Comparison of ENCODE assay signal across 8 mouse cellular contexts in genomic region chr1:74393010-74393409, GRCm38 (mm10). TPM values are rescaled to one million over a fixed set of nuclear protein-coding genes. Genes with fewer than 3 reads are reported as not detected.
DNase-seq lines count a peak whose midpoint lies in the region; ATAC-seq and TF ChIP-seq lines count a peak whose summit lies in the region.

No protein-coding gene starts in this region.

- no peak for TF ChIP-seq POLR2A in thymus, adult 2 months (IDR thresholded peaks at IDR 0.05; ENCODE audit: control insufficient read depth, extremely low read depth, insufficient read depth, low read length, poor library complexity)

- 53% methylated on average over 7 of the region's 7 CpGs for WGBS in thymus, adult 2 months
- WGBS in limb, embryonic 15.5 days: 38% methylated on average over 7 of the region's 7 CpGs

- H3K9ac ChIP-seq in limb, embryonic 15.5 days: peak overlapping the region; percentile 95

- ATAC-seq in limb, embryonic 15.5 days (ENCODE audit: insufficient number of reproducible peaks, low FRiP score, low TSS enrichment, low read depth): no peak
- ATAC-seq in CD4-positive, CD25-positive, alpha-beta regulatory T cell, adult 4 months: no peak

- peaks cover 37% of the 10 kb centered on the region for H3K4me1 ChIP-seq in thymus, adult 2 months (replicated peaks; ENCODE audit: control insufficient read depth, insufficient read depth, low read length)
- H3K4me1 ChIP-seq in limb, embryonic 15.5 days: peaks cover 66% of the 10 kb centered on the region

- H3K27ac ChIP-seq in thymus, adult 2 months (ENCODE audit: control insufficient read depth, insufficient read depth, low read length): no peak overlapping the region; the same call in 1 of the 2 replicates
- peak overlapping the region; percentile 99 for H3K27ac ChIP-seq in limb, embryonic 15.5 days

- peak overlapping the region; percentile 74 for H3K4me2 ChIP-seq in limb, embryonic 15.5 days

- H3K27me3 ChIP-seq in thymus, adult 2 months (ENCODE audit: control insufficient read depth, insufficient read depth, low read length): no peaks in the 10 kb centered on the region
- no peaks in the 10 kb centered on the region for H3K27me3 ChIP-seq in limb, embryonic 15.5 days

- H3K36me3 ChIP-seq in thymus, adult 2 months (ENCODE audit: control insufficient read depth, insufficient read depth, low read length): peaks cover 7% of the 10 kb centered on the region
- H3K36me3 ChIP-seq in limb, embryonic 15.5 days: peaks cover 24% of the 10 kb centered on the region

- peak overlapping the region; percentile 82; the same call in 1 of the 2 replicates for H3K4me3 ChIP-seq in thymus, adult 2 months (ENCODE audit: control insufficient read depth, insufficient read depth, low read length)
- peak overlapping the region; percentile 95 for H3K4me3 ChIP-seq in limb, embryonic 15.5 days

- TF ChIP-seq CTCF in thymus, adult 2 months (IDR thresholded peaks at IDR 0.05; ENCODE audit: borderline replicate concordance, control insufficient read depth, extremely low read depth, insufficient read depth, low read length, poor library complexity): no peak; the same call in 1 of the 2 replicates

- DNase-seq in cerebellum, adult 11-12 months: peak; percentile 65
- DNase-seq in cerebellum, adult 11 months: no peak
- no peak for DNase-seq in thymus, adult 2 months
- no peak for DNase-seq in thymus, postnatal 36 days
- DNase-seq in left cerebral cortex, adult 11 months (ENCODE audit: low spot score): no peak
- no peak for DNase-seq in gastrocnemius, adult 8-10 months (ENCODE audit: low spot score in 2 of 2)

- no peaks in the 10 kb centered on the region for H3K9me3 ChIP-seq in limb, embryonic 15.5 days

RNA-seq across cellular contexts. Expression of gene Ctdsp1, which starts 1.7 kb away (rescaled TPM):
- 201 and 203 TPM in 2 replicates for polyA plus RNA-seq in thymus, adult 2 months (2012; rRNA removed)
- polyA plus RNA-seq in limb, embryonic 15.5 days (2015; fragmentation: Nextera tagmentation; extraction: Ambion mirVana): 82.4 and 85.4 TPM in 2 replicates
- 10 to 100 TPM; 39.8 to 48.3 TPM for polyA plus RNA-seq in CD4-positive, CD25-positive, alpha-beta regulatory T cell, adult 4 months (2017; shearing (Covaris generic))
- total RNA-seq in gastrocnemius, adult 8-10 months (2022): 100 to 1,000 TPM; 105 to 110 (median 107) TPM

RNA-seq across cellular contexts. Expression of gene Vil1, which starts 16.2 kb away (rescaled TPM):
- 0.74 and 1.0 TPM in 2 replicates for polyA plus RNA-seq in thymus, adult 2 months (2012; rRNA removed)
- 0.15 and 0.20 TPM in 2 replicates for polyA plus RNA-seq in limb, embryonic 15.5 days (2015; fragmentation: Nextera tagmentation; extraction: Ambion mirVana)
- polyA plus RNA-seq in CD4-positive, CD25-positive, alpha-beta regulatory T cell, adult 4 months (2017; shearing (Covaris generic)): under 1 TPM; 0.23 to 0.33 TPM
- not detected for total RNA-seq in gastrocnemius, adult 8-10 months (2022)

RNA-seq across cellular contexts. Expression of gene Slc11a1, which starts 18.0 kb away (rescaled TPM):
- polyA plus RNA-seq in thymus, adult 2 months (2012; rRNA removed): 46.3 and 48.7 TPM in 2 replicates
- 3.4 and 4.4 TPM in 2 replicates for polyA plus RNA-seq in limb, embryonic 15.5 days (2015; fragmentation: Nextera tagmentation; extraction: Ambion mirVana)
- polyA plus RNA-seq in CD4-positive, CD25-positive, alpha-beta regulatory T cell, adult 4 months (2017; shearing (Covaris generic)): 1 to 10 TPM in 1 of 2 experiments, under 1 TPM in 1; 0.78 to 4.0 TPM
- total RNA-seq in gastrocnemius, adult 8-10 months (2022): 1 to 10 TPM; 2.1 to 6.5 (median 5.1) TPM

RNA-seq across cellular contexts. Expression of gene Catip, which starts 31.1 kb away (rescaled TPM):
- polyA plus RNA-seq in thymus, adult 2 months (2012; rRNA removed): 0.13 and 0.27 TPM in 2 replicates
- 1.6 and 2.0 TPM in 2 replicates for polyA plus RNA-seq in limb, embryonic 15.5 days (2015; fragmentation: Nextera tagmentation; extraction: Ambion mirVana)
- under 1 TPM in 1 of 2 experiments, not detected in 1; 0.29 TPM for polyA plus RNA-seq in CD4-positive, CD25-positive, alpha-beta regulatory T cell, adult 4 months (2017; shearing (Covaris generic))
- total RNA-seq in gastrocnemius, adult 8-10 months (2022): under 1 TPM in 3 of 4 experiments, not detected in 1; 0.21 to 0.44 (median 0.36) TPM
